Mouse (Mus musculus): ENCODE measurements around the gene Lsm7.

DNA sequence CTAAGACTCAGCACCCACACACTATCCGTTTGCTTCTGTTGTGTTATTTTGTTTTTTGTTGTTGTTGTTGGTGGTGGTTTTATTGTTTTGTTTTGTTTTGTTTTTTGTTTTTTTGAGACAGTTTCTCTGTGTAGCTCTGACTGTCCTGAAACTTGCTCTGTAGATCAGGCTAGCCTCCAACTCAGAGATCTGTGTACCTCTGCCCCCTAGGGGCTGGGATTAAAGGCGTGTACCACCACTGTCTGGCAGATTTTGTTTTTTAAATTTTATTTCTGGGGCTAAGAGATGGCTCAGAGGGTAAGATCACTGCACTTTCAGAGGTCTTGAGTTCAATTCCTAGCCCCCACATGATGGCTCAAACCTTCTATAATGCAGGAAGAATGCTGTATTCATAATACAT is 25.9 kb upstream of the Lsm7 start:
- TF ChIP-seq CTCF (IDR thresholded peaks at IDR 0.05; ENCODE audit: low read depth): no peak; the same call in 1 of the 2 replicates
- no peak for TF ChIP-seq EP300 (IDR thresholded peaks at IDR 0.05; ENCODE audit: low read depth)
